Mouse (Mus musculus): ENCODE data around the gene Col26a1. TPM values are rescaled to one million over a fixed set of nuclear protein-coding genes. Genes with fewer than 3 reads are reported as not detected.

Col26a1 gene
- total and polyA plus RNA-seq, 3 experiments = 0.72 TPM; not detected in 2

GRCm38 (mm10) chr5:136767304-136767703, 115.7 kb downstream of the Col26a1 start:
- no peak overlapping the region for H3K9ac ChIP-seq (ENCODE audit: insufficient read depth, low read depth)
- H3K9me3 ChIP-seq (replicated peaks; ENCODE audit: low read length) = no peaks in the 10 kb centered on the region
- no peaks in the 10 kb centered on the region for H3K36me3 ChIP-seq (replicated peaks in 1 of 2; ENCODE audit: control insufficient read depth in 1 of 2, insufficient read depth in 1 of 2, low read length in 1 of 2)
- TF ChIP-seq ZNF384 (IDR thresholded peaks at IDR 0.05; ENCODE audit: low read depth, low read length) (peak; percentile 27; the same call in 1 of the 2 replicates), BHLHE40 (IDR thresholded peaks at IDR 0.05; ENCODE audit: low read depth, low read length) (0 out of 2 replicates have a peak, but pooled peaks have one; percentile 29), MAFK (IDR thresholded peaks at IDR 0.05; ENCODE audit: insufficient replicate concordance, low read length) (no peak), USF1 (IDR thresholded peaks at IDR 0.05; ENCODE audit: low read depth, low read length) (peak; percentile 28; the same call in 1 of the 2 replicates), JUN (IDR thresholded peaks at IDR 0.05; ENCODE audit: insufficient read depth, low read depth, low read length) (no peak)
- no peak overlapping the region for H3K27ac ChIP-seq (ENCODE audit: insufficient read depth, low read depth)
- 0 out of 4 replicates have a peak, but pooled peaks cover 0 to 2% of the 10 kb centered on the region in 2 experiments for H3K4me1 ChIP-seq (ENCODE audit: control insufficient read depth in 1 of 2, insufficient read depth in 2 of 2)
- H3K79me2 ChIP-seq (replicated peaks; ENCODE audit: control insufficient read depth, extremely low read depth, insufficient read depth, poor library complexity, severe bottlenecking) = no peaks in the 10 kb centered on the region
- in situ Hi-C loops (cut with MboI; ENCODE audit: low pct_ligation_motif_present, low pct_unique_long_range_greater_than_20kb, low sequenced_read_pairs) = no loop called here
- no peak overlapping the region for H3K4me2 ChIP-seq (ENCODE audit: insufficient read depth, low read depth, poor library complexity, severe bottlenecking)
- no peak overlapping the region for H3K4me3 ChIP-seq (replicated peaks in 1 of 3; ENCODE audit: low read depth in 2 of 3, low read length in 2 of 3, poor library complexity in 1 of 3)
- dilution Hi-C loops (cut with MboI; ENCODE audit: extremely low pct_ligation_motif_present, extremely low pct_unique_long_range_greater_than_20kb, low sequenced_read_pairs) = no loop called here
- peaks cover 55% of the 10 kb centered on the region for H3K27me3 ChIP-seq (replicated peaks)
- DNase-seq (ENCODE audit: extremely low read depth) = no peak

GRCm38 (mm10) chr5:136764157-136764669, 118.8 kb downstream of the Col26a1 start:
- no peak overlapping the region for H3K9ac ChIP-seq (ENCODE audit: insufficient read depth, low read depth)
- H3K27ac ChIP-seq (ENCODE audit: insufficient read depth, low read depth) = no peak overlapping the region
- 0 out of 4 replicates have a peak, but pooled peaks cover 0 to 2% of the 10 kb centered on the region in 2 experiments for H3K4me1 ChIP-seq (ENCODE audit: control insufficient read depth in 1 of 2, insufficient read depth in 2 of 2)
- dilution Hi-C loops (cut with MboI; ENCODE audit: extremely low pct_ligation_motif_present, extremely low pct_unique_long_range_greater_than_20kb, low sequenced_read_pairs) (no loop called here), in situ Hi-C loops (cut with MboI; ENCODE audit: low pct_ligation_motif_present, low pct_unique_long_range_greater_than_20kb, low sequenced_read_pairs) (no loop called here)
- peaks cover 57% of the 10 kb centered on the region for H3K27me3 ChIP-seq (replicated peaks)
- H3K79me2 ChIP-seq (replicated peaks; ENCODE audit: control insufficient read depth, extremely low read depth, insufficient read depth, poor library complexity, severe bottlenecking) = no peaks in the 10 kb centered on the region
- TF ChIP-seq ZKSCAN1 (IDR thresholded peaks at IDR 0.05; ENCODE audit: borderline replicate concordance, low read depth, low read length) = no peak
- TF ChIP-seq CTCF (conservative IDR thresholded peaks at IDR 0.05 in 1 of 2, IDR thresholded peaks at IDR 0.05 in 1 of 2; ENCODE audit: low read depth in 2 of 2, low read length in 2 of 2) = peak; percentile 28 to 31; a peak in 2 of 4 replicates
- no peak for TF ChIP-seq TCF12 (IDR thresholded peaks at IDR 0.05; ENCODE audit: low read depth, low read length)
- no peak overlapping the region for H3K4me3 ChIP-seq (replicated peaks in 1 of 3; ENCODE audit: low read depth in 2 of 3, low read length in 2 of 3, poor library complexity in 1 of 3)
- no peaks in the 10 kb centered on the region for H3K9me3 ChIP-seq (replicated peaks; ENCODE audit: low read length)
- no peak overlapping the region for H3K4me2 ChIP-seq (ENCODE audit: insufficient read depth, low read depth, poor library complexity, severe bottlenecking)
- DNase-seq (ENCODE audit: extremely low read depth) = no peak
- no peaks in the 10 kb centered on the region for H3K36me3 ChIP-seq (replicated peaks in 1 of 2; ENCODE audit: control insufficient read depth in 1 of 2, insufficient read depth in 1 of 2, low read length in 1 of 2)

- dilution Hi-C loops (cut with MboI; ENCODE audit: extremely low pct_ligation_motif_present, extremely low pct_unique_long_range_greater_than_20kb, low sequenced_read_pairs) (no loop called here), in situ Hi-C loops (cut with MboI; ENCODE audit: low pct_ligation_motif_present, low pct_unique_long_range_greater_than_20kb, low sequenced_read_pairs) (no loop called here)
- Histone ChIP-seq H3K36me3 (replicated peaks in 1 of 2; ENCODE audit: control insufficient read depth in 1 of 2, insufficient read depth in 1 of 2, low read length in 1 of 2) (no peaks in the 10 kb centered on the region), H3K79me2 (replicated peaks; ENCODE audit: control insufficient read depth, extremely low read depth, insufficient read depth, poor library complexity, severe bottlenecking) (no peaks in the 10 kb centered on the region), H3K4me3 (replicated peaks in 1 of 3; ENCODE audit: low read depth in 2 of 3, low read length in 2 of 3, poor library complexity in 1 of 3) (no peak overlapping the region), H3K27ac (ENCODE audit: insufficient read depth, low read depth) (no peak overlapping the region), H3K27me3 (replicated peaks) (peaks cover 72% of the 10 kb centered on the region), H3K9ac (ENCODE audit: insufficient read depth, low read depth) (no peak overlapping the region), H3K9me3 (replicated peaks; ENCODE audit: low read length) (no peaks in the 10 kb centered on the region), H3K4me1 (ENCODE audit: control insufficient read depth in 1 of 2, insufficient read depth in 2 of 2) (0 out of 4 replicates have a peak, but pooled peaks cover 0 to 2% of the 10 kb centered on the region in 2 experiments), H3K4me2 (ENCODE audit: insufficient read depth, low read depth, poor library complexity, severe bottlenecking) (no peak overlapping the region)
- no peak for DNase-seq (ENCODE audit: extremely low read depth)
- TF ChIP-seq MAX (IDR thresholded peaks at IDR 0.05; ENCODE audit: low read length) = no peak
- TF ChIP-seq KAT2A (IDR thresholded peaks at IDR 0.05; ENCODE audit: insufficient replicate concordance, low read length) = no peak
- TF ChIP-seq CTCF (conservative IDR thresholded peaks at IDR 0.05 in 1 of 2, IDR thresholded peaks at IDR 0.05 in 1 of 2; ENCODE audit: low read depth in 2 of 2, low read length in 2 of 2) = no peak
- no peak for TF ChIP-seq ZKSCAN1 (IDR thresholded peaks at IDR 0.05; ENCODE audit: borderline replicate concordance, low read depth, low read length)
- no peak for TF ChIP-seq GABPA (IDR thresholded peaks at IDR 0.05; ENCODE audit: insufficient replicate concordance, low read depth, low read length)
- TF ChIP-seq IRF4 (IDR thresholded peaks at IDR 0.05; ENCODE audit: low read depth, low read length) = no peak
- TF ChIP-seq MYC (IDR thresholded peaks at IDR 0.05; ENCODE audit: low read depth, low read length) = no peak
- TF ChIP-seq MAZ (IDR thresholded peaks at IDR 0.05; ENCODE audit: low read depth, low read length) = no peak
- TF ChIP-seq PAX5 (IDR thresholded peaks at IDR 0.05; ENCODE audit: low read length) = no peak
- no peak for TF ChIP-seq BHLHE40 (IDR thresholded peaks at IDR 0.05; ENCODE audit: low read depth, low read length)
- TF ChIP-seq TCF12 (IDR thresholded peaks at IDR 0.05; ENCODE audit: low read depth, low read length) = no peak
- TF ChIP-seq SIN3A (IDR thresholded peaks at IDR 0.05; ENCODE audit: low read length) = no peak
- TF ChIP-seq RAD21 (IDR thresholded peaks at IDR 0.05; ENCODE audit: low read depth, low read length) = no peak
- no peak for TF ChIP-seq CHD1 (IDR thresholded peaks at IDR 0.05; ENCODE audit: low read depth, low read length)
- TF ChIP-seq USF2 (conservative IDR thresholded peaks at IDR 0.05; ENCODE audit: low read depth, low read length) = no peak
- no peak for TF ChIP-seq JUND (conservative IDR thresholded peaks at IDR 0.05; ENCODE audit: low read depth, low read length)
- no peak for TF ChIP-seq UBTF (IDR thresholded peaks at IDR 0.05; ENCODE audit: low read depth, low read length)
- no peak for TF ChIP-seq POLR2A (IDR thresholded peaks at IDR 0.05; ENCODE audit: low read depth, low read length)
- TF ChIP-seq NELFE (IDR thresholded peaks at IDR 0.05; ENCODE audit: low read depth, low read length) = no peak
Observed at GRCm38 (mm10) chr5:136760345-136760744, 122.7 kb downstream of the Col26a1 start.
